Mouse (Mus musculus) megakaryocyte, embryonic 14.5 days (primary cell): Measurements from ENCODE around the gene Dapk3. TPM values are rescaled to one million over a fixed set of nuclear protein-coding genes. Genes with fewer than 3 reads are reported as not detected.

Source experiments
- H3K27me3 ChIP-seq: replicated peaks from 2 replicates; pipeline ENCODE3; 2012; ENCODE audit warnings: inconsistent platforms
- H3K36me3 ChIP-seq: replicated peaks from 2 replicates; pipeline ENCODE3; 2012; ENCODE audit warnings: low read length, inconsistent platforms, mixed read lengths
- H3K4me1 ChIP-seq: 2 replicates; pipeline ENCODE4 v1.6.1; 2012; ENCODE audit warnings: inconsistent platforms
- H3K4me3 ChIP-seq: replicated peaks from 2 replicates; pipeline ENCODE3; 2012; ENCODE audit warnings: moderate library complexity, mild to moderate bottlenecking, inconsistent platforms
- H3K9me3 ChIP-seq: 2 replicates; pipeline ENCODE4 v1.6.1; 2012; ENCODE audit warnings: inconsistent platforms
- FLI1 ChIP-seq: IDR thresholded peaks from 2 replicates; pipeline ENCODE4 v1.6.1; 2012; ENCODE audit warnings: low read length, inconsistent platforms, mixed read lengths
- GATA1 ChIP-seq: IDR thresholded peaks from 3 replicates; pipeline ENCODE4 v1.6.1; 2012; ENCODE audit warnings: mixed read lengths, low read length, inconsistent platforms, borderline replicate concordance
- polyA plus RNA-seq: library from polyadenylated mRNA; stranded (reverse); fragments of >175 nt; gene quantifications from 2 replicates; pipeline ENCODE4 v1.2.3, GENCODE M21; 2012; ENCODE audit warnings: low replicate concordance; ENCODE audit not compliant: insufficient read depth

The Dapk3 gene
- polyA plus RNA-seq, 1 experiment, result 168 TPM

- no peaks in the 10 kb centered on the region for H3K27me3 ChIP-seq
- peaks cover 94% of the 10 kb centered on the region for H3K4me1 ChIP-seq
- no peaks in the 10 kb centered on the region for H3K9me3 ChIP-seq
- TF ChIP-seq GATA1, result no peak
- TF ChIP-seq FLI1, result no peak
- peaks cover 97% of the 10 kb centered on the region for H3K36me3 ChIP-seq
- H3K4me3 ChIP-seq, result peak overlapping the region; percentile 53
These were observed 37.5 kb upstream of the Dapk3 start for GRCm38 (mm10) chr10:81145307-81145706.

GRCm38 (mm10) chr10:81145778-81146177 is 37.0 kb upstream of the Dapk3 start:
- H3K4me1 ChIP-seq, result peaks cover 93% of the 10 kb centered on the region
- H3K36me3 ChIP-seq, result peaks cover 95% of the 10 kb centered on the region
- TF ChIP-seq GATA1, result no peak
- TF ChIP-seq FLI1, result no peak
- no peaks in the 10 kb centered on the region for H3K27me3 ChIP-seq
- H3K9me3 ChIP-seq, result no peaks in the 10 kb centered on the region
- peak overlapping the region; percentile 60 for H3K4me3 ChIP-seq

DNA sequence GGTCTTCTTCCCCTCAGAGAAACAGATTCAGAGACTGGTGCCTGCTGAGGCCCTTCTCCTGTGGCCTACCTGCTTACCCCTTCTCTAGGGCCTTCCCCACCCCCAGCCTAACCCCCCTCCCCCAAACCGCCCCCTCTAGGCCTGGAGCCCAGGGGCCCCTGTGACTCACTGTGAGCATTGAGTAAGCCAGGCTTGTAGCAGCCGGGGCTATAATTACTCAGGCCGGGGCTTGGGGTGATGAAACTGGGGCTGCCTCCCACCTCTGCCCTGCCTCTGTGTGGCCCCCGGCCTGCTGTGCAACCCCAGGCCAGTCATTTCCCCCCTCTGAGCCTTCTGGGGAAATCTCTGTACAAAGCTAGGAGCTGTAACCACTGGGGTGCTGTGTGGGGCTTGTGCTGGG is 36.5 kb upstream of the Dapk3 start:
- no peak for TF ChIP-seq GATA1
- TF ChIP-seq FLI1, result no peak
- H3K4me1 ChIP-seq, result peaks cover 93% of the 10 kb centered on the region
- H3K36me3 ChIP-seq, result peaks cover 94% of the 10 kb centered on the region
- H3K4me3 ChIP-seq, result peak overlapping the region; percentile 53
- no peaks in the 10 kb centered on the region for H3K9me3 ChIP-seq
- H3K27me3 ChIP-seq, result no peaks in the 10 kb centered on the region

DNA sequence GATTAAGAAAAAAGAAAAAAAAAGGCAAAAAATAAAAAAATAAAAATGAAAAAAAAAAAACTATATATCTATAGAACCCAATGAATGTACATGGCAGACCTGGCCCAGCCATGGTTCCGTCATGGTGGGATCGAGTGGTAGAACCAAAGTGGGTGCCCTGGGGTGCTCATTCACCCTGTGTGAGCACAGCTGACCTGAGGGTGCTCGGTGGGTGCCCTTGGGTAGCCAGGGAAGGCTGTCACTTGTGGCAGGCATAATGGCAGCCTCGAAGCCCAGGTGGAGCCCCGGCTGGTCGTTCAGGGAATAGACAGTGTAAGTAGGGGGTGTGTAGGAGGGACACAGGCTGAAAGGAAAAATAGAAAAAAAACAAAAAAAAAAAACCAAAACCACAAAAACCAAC is 31.5 kb upstream of the Dapk3 start:
- no peaks in the 10 kb centered on the region for H3K27me3 ChIP-seq
- H3K4me1 ChIP-seq, result peaks cover 78% of the 10 kb centered on the region
- TF ChIP-seq FLI1 (no peak), GATA1 (no peak)
- H3K4me3 ChIP-seq, result peak overlapping the region; percentile 33
- H3K36me3 ChIP-seq, result peaks cover 93% of the 10 kb centered on the region
- no peaks in the 10 kb centered on the region for H3K9me3 ChIP-seq

DNA sequence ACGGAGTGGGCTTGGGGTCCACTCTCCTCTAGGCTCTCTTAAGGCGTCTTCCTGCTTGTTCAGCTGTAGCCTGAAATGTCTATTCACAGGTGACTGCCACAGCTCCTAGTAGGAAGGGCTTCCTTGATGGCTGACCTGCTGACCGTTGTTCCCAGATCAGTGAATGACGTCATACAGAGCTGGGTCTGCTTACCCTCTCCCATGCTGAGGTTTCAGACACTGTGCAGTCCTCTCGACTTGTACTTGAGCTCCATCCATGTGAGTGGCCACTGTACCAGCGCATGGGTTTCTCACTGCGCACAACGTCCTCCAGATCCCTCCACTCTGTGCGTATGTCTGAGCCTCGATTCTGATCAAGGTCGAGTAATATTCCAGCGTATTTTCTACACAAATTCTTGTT is 30.2 kb upstream of the Dapk3 start:
- H3K4me3 ChIP-seq, result peak overlapping the region; percentile 59
- H3K27me3 ChIP-seq, result no peaks in the 10 kb centered on the region
- H3K9me3 ChIP-seq, result no peaks in the 10 kb centered on the region
- TF ChIP-seq FLI1 (no peak), GATA1 (no peak)
- peaks cover 93% of the 10 kb centered on the region for H3K36me3 ChIP-seq
- H3K4me1 ChIP-seq, result peaks cover 71% of the 10 kb centered on the region

DNA sequence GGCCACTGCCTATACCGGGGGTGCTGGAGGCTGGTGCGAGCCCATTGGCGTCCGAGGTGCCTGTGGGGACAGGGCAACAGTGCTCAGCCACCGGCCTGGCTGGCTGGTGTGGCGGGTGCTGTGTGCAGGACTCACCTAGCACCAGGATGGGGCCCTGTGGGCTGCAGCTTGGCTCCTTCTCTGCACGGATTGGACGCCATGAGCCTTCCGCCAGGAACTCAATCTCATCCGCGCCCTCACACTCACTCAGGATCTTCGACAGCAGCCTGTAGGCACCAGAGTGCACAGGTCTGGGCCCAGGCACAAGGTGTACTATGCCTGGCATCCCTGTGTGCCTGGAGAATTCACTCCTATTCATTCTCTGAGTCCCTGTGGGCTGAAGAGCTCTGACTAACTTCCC is 28.5 kb upstream of the Dapk3 start:
- no peaks in the 10 kb centered on the region for H3K27me3 ChIP-seq
- peaks cover 93% of the 10 kb centered on the region for H3K36me3 ChIP-seq
- TF ChIP-seq GATA1 (no peak), FLI1 (no peak)
- peaks cover 76% of the 10 kb centered on the region for H3K4me1 ChIP-seq
- H3K4me3 ChIP-seq, result no peak overlapping the region
- no peaks in the 10 kb centered on the region for H3K9me3 ChIP-seq

DNA sequence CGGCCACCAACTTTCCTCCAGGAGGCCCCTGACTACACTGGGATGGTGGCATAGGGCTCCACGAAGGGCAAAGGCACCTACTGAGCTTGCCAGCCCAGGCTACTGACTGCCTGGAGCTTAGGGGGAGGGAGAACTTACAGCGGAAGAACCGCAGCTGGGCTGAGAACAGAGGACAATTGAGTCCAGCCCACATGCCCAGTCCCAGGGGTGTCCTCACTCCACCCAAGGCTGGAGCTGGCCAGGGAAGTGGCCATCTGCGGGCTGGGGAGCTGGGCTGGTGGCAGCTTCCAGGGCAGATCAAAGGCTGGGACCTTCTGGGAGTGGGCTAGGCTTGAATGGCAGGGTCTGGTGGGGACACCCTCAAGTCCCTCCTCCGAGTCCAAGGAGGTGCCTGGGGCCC is 28.1 kb upstream of the Dapk3 start:
- Histone ChIP-seq H3K27me3 (no peaks in the 10 kb centered on the region), H3K36me3 (peaks cover 92% of the 10 kb centered on the region), H3K4me3 (no peak overlapping the region), H3K4me1 (peaks cover 75% of the 10 kb centered on the region), H3K9me3 (no peaks in the 10 kb centered on the region)
- TF ChIP-seq GATA1 (no peak), FLI1 (no peak)

DNA sequence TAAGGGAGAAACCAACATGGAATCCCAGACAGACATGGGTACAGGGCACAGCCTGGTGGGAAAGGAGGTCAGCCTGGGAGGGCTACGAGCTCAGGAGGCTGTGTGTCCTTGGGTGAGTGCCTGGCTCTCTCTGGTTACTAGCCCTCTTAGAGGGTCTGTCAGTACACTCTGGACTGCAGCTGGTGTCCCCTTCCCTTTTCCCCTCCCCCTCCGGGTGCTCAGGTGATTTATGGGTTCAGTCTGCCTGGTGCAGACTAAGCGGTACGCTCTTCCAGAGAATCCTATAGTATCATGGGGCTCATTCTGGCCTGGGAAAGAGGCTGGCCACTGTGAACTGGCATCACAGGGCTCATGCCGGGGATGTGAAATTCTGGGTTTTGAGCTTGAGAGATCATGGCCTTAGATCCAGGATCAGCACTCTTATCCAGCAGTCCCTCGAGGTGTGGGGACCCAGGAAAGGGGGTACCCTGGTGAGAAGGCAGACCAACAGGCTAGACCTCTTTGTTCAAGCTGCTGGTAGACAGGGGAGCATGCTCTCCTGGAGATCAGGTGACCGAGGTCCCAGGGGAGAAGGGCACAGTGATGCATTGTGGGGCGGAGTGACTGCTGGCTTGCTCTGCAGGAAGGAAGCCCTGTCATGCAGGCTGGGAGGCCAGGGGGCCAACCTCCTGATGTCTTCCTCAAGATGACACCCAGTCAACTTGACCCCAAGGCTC is 21.0 kb upstream of the Dapk3 start:
- no peaks in the 10 kb centered on the region for H3K9me3 ChIP-seq
- TF ChIP-seq GATA1, result no peak
- TF ChIP-seq FLI1, result no peak
- H3K27me3 ChIP-seq, result no peaks in the 10 kb centered on the region
- H3K36me3 ChIP-seq, result peaks cover 86% of the 10 kb centered on the region
- peaks cover 94% of the 10 kb centered on the region for H3K4me1 ChIP-seq
- H3K4me3 ChIP-seq, result peak overlapping the region; percentile 87

DNA sequence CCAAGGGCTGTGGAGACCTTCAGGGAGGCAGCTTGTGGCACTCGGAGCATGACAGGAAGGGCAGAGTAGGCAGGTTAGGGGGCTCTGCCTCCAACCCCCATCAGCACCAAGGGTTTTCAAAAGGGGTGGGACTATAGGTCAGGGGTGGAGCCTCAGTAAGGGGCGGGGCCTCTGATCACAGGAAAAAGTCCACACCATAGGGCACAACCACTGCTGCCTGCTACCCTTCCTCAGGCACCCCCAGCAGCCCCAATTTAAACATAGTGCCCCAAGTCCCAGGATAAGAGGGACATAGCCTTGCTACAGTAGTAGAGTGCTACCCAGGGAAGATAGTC is 20.5 kb upstream of the Dapk3 start:
- Histone ChIP-seq H3K27me3 (no peaks in the 10 kb centered on the region), H3K36me3 (peaks cover 80% of the 10 kb centered on the region), H3K4me3 (peak overlapping the region; percentile 87), H3K4me1 (peaks cover 94% of the 10 kb centered on the region), H3K9me3 (no peaks in the 10 kb centered on the region)
- no peak for TF ChIP-seq GATA1
- no peak for TF ChIP-seq FLI1

DNA sequence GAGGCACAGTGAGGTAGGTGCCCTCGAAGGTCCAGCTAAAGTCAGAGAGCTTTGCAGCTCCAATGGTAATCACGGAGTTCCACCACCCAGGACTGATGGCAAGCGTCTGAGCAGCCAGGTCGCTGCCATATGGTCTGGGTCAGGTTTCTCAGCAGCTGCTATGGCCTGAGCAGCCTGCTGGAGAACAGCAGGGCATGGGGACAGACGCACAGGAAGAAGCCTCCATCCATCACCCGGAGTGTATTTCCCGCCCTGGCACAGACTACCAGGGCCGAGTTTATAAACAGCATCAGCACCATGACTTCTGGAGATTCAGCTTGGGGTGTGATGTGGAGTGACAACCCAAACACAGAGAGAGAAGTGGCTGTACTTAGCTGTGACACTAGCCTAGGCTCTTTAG is 17.7 kb upstream of the Dapk3 start:
- H3K4me1 ChIP-seq, result peaks cover 82% of the 10 kb centered on the region

More for the DNA sequence above, 17.7 kb upstream of the Dapk3 start:
- H3K4me3 ChIP-seq, result peak overlapping the region; percentile 24
- H3K9me3 ChIP-seq, result no peaks in the 10 kb centered on the region
- TF ChIP-seq GATA1 (no peak), FLI1 (no peak)
- H3K36me3 ChIP-seq, result peaks cover 54% of the 10 kb centered on the region
- no peaks in the 10 kb centered on the region for H3K27me3 ChIP-seq
